Mouse (Mus musculus) left cerebral cortex, postnatal 10 days (tissue): Measurements from ENCODE around the gene Hnrnpa2b1. TPM values are rescaled to one million over a fixed set of nuclear protein-coding genes. Genes with fewer than 3 reads are reported as not detected.

ENCODE experiments used
- DNase-seq, 2 experiments: peaks; one replicate each; pipeline ENCODE4 v3.0.0; 2021 to 2022; ENCODE audit warnings: low spot score in 2 of 2, mixed read lengths in 1 of 2; ENCODE audit errors: extremely low spot score in 1 of 2
- intact Hi-C: fragments of 180-260 bp; cut with DNase I; formaldehyde crosslinking; loops from one replicate; pipeline ENCODE4 v1.15.1; 2025
- total RNA-seq, 2 experiments: library from RNA; stranded (reverse); gene quantifications; 2 replicates each; pipeline ENCODE4 v1.2.3; 2021

Gene Hnrnpa2b1
- total RNA-seq, 2 experiments from 2014 or later, result 545 to 564 TPM

DNA sequence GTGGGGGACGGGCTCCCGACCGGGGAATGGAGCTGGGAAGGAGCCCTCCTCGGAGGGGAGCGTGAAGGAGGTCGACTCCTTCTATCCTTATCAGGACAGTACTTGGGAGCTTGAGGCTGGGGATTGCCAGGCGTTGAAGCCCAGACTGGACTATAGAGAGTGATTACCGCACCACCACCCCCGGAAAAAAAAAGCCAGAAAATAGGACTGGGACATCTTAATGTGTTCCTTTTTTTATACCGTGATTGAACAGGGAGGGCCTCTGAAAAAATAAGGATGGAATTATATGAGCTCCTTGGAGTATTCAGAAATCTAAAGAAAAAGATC is 1.4 kb upstream of the Hnrnpa2b1 start:
- no peak for DNase-seq
- intact Hi-C loops, result loop anchor here (10.0 kb wide), 1 partner anchor 384 kb away; no protein-coding TSS in a partner anchor

GRCm38 (mm10) chr6:51470311-51471178 is 851 bp upstream of the Hnrnpa2b1 start, which contains the start of gene Cbx3:
Gene Cbx3 (plus strand): TSS chr6:51470360.
- peak; percentile 74 to 95 for DNase-seq

GRCm38 (mm10) chr6:51468891-51469561 is 668 bp downstream of the Hnrnpa2b1 start:
- intact Hi-C loops, result loop anchor here (5.0 kb wide), 2 partner anchors 87 to 113 kb away; no protein-coding TSS in a partner anchor
- peak; percentile 66 to 84 for DNase-seq

More at GRCm38 (mm10) chr6:51470311-51471178, 851 bp upstream of the Hnrnpa2b1 start, which contains the start of gene Cbx3:
- intact Hi-C loops, result loop anchor here (10.0 kb wide), 1 partner anchor 384 kb away; no protein-coding TSS in a partner anchor

DNA sequence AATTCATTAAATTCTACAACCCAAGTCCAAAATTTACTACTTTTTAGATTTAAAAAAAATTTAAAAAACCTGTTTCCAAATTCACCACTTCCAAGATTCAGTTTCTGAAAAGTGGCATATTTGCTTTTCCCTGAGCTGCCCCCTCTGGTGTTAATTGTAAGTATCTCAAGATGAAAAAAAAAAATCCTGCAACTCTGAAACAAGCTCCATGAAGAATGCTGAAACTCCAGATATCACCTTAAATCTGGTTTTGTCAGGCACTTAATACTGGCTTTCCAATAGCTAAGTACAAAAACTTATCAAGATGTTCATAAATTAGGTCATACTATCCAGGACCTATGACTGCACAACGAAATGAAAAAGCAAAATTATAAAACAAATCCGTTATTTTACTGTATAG is 2.0 kb downstream of the Hnrnpa2b1 start:
- no peak for DNase-seq
- intact Hi-C loops, result loop anchor here (5.0 kb wide), 2 partner anchors 85 to 115 kb away; no protein-coding TSS in a partner anchor

DNA sequence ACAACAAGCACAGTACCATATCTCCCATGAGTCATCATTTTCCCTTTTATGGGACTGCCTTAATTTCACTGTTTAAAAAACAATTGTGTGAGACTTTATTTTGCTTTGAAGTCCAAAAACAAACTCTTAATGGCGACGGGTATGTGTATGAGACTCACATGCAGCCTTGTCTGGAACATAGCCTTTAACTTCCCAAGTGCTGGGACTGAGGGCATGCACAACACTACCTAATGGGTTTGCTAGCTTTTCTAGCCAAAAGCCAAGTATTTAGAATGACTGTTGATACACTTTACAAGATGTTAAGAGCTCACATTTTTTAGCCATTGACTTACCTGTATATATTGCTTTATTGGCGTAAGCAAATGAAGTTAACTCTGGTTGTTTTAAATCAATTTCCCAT is 9.3 kb downstream of the Hnrnpa2b1 start:
- intact Hi-C loops, result no loop called here
- DNase-seq, result no peak

- intact Hi-C loops, result no loop called here
- DNase-seq, result no peak
Observed at GRCm38 (mm10) chr6:51460021-51460360, 9.7 kb downstream of the Hnrnpa2b1 start.

GRCm38 (mm10) chr6:51459313-51460020 is 10.2 kb downstream of the Hnrnpa2b1 start:
- intact Hi-C loops, result no loop called here

DNA sequence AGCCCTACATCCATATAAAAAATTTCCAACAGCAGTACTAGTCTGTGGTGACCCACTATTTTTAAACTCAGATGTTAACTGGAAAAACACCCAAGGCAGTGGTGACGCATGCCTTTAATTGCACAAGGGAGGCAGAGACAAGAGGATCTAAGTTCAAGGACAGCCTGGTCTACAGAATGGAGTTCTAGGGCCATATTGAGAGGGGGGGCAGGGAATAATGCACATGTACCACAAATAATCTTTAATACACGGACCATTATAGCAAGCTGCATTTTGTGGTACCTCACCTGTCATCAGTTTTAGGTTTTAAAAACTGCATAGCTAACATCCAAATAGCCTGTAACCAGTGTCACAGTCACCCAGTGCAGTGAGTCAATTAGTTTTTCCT is 10.8 kb downstream of the Hnrnpa2b1 start:
- intact Hi-C loops, result no loop called here

More at GRCm38 (mm10) chr6:51459313-51460020, 10.2 kb downstream of the Hnrnpa2b1 start:
- DNase-seq, result no peak

DNA sequence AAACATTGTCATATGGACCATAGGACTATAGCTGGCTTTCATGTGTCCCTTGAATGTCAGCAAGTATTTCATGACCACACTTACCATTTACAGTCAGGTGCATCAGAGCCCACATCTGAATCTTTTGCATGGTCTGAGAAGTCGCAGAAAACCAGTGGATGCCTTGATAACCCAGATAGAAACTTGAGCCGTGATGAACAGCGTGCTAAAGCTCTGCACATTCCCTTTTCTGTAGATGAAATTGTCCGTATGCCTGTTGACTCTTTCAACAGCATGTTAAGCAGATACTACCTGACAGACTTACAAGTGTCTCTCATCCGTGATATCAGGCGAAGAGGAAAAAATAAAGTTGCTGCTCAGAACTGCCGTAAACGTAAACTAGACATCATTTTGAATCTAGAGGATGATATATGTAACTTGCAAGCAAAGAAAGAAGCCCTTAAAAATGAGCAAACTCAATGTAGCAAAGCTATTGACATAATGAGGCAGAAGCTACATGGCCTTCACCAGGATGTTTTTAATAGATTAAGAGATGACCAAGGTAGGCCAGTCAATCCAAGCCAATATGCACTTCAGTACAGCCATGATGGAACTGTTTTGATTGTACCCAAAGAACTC is 11.8 kb downstream of the Hnrnpa2b1 start:
- intact Hi-C loops, result no loop called here
- DNase-seq, result no peak

More for the DNA sequence above, 10.8 kb downstream of the Hnrnpa2b1 start:
- no peak for DNase-seq

GRCm38 (mm10) chr6:51457283-51457682 is 12.4 kb downstream of the Hnrnpa2b1 start:
- no peak for DNase-seq
- intact Hi-C loops, result no loop called here

DNA sequence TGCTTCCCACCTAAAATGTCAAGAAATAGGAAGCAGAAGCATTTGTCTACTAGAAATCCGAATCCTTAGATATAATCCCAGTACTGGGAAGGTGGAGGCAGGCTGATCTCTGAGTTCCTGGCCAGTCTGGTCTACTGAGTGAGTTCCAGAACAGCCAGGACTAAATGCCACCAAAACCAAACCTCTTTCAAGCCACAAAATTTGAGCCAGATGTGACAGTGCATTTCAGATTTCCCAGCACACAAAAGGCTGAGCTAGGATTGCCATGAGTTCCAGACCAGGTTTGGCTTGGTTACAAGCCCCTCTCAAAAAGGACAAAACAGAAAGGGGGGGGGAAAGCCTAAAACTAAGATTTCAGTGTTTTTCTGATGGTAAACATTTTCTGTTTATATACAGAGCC is 13.5 kb downstream of the Hnrnpa2b1 start:
- no peak for DNase-seq
- intact Hi-C loops, result no loop called here

- no peak for DNase-seq
- intact Hi-C loops, result no loop called here
Observed at GRCm38 (mm10) chr6:51454949-51455348, 14.7 kb downstream of the Hnrnpa2b1 start.

DNA sequence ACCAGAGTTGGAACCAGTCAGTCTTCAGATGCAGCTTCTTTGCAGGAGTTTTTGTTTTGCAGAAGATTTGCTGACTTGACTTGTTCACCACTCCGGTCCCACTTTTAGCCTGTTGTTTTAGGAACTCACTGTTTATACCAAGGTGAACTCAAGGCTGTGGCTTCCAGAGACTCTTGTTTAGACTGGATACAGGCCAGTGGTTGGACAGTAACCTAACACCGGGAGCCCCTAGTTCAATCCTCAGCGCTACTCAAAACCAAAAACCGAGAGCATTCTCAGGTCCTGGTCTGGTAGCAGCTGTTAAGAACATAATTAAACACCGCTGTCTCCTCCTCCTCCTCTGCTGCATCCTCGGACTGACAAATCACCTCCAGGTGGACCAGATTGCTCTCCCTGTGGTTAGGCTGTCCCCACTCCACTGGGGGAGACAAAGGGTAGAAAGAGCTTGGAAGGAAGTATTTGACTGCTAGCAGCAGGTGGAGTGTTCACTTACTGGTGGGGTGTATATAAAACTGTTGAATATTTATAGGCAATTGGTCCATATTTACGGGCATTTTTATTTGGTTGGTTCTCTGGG is 16.7 kb downstream of the Hnrnpa2b1 start:
- intact Hi-C loops, result no loop called here

DNA sequence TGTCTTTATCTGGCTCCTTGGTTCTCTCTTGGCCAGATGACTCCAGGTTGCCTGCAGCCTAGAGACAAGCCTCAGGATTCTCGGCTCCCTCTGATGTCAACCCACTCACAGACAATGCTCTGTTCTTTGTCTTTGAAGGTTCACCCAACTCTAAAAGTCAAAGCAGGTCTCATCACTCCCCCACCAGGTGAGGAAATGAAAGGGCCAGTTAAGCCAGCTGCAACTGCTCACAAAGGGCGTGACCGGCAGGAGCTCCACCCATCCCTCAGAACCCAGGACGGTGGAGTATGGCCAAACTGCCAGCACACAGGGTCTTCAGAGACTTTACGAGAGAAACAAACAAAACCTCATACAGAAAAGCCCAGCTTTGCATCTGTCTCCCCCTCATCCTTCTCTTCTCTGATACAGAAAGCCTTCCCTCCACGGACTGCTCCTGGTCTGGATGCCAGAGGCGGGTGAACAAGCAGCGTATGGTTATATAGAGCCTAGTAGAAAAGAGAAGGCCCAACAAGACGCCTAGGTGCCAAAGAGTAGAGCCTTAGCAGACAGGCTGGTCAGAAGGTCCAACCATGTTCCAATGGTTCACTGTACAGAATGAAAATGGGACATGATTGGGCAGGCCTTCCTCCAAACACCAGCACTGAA is 27.4 kb downstream of the Hnrnpa2b1 start:
- DNase-seq, result no peak
- intact Hi-C loops, result no loop called here

More for the DNA sequence above, 16.7 kb downstream of the Hnrnpa2b1 start:
- no peak for DNase-seq

- intact Hi-C loops, result no loop called here
- no peak for DNase-seq
Observed at GRCm38 (mm10) chr6:51438826-51439330, 30.8 kb downstream of the Hnrnpa2b1 start.

DNA sequence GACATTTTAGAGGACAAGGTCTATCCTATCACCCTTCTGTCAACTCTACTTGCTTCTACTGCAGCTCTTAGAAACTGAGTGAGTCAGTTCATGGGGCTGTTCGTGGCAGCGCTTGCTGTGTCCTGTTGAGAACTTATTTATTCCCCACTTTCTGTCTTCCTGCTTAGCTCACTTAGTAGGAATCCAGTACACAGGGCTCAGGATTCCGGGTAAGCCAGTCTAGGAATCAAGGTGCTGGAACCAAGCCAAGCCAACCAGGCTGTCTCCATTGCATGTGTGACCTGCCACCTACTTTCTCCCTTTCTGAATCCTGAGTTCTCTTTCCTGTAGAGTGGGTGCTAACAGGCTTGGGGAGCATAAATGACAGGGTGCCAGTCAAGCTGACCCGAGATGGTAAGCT is 32.0 kb downstream of the Hnrnpa2b1 start:
- intact Hi-C loops, result no loop called here
- no peak for DNase-seq

DNA sequence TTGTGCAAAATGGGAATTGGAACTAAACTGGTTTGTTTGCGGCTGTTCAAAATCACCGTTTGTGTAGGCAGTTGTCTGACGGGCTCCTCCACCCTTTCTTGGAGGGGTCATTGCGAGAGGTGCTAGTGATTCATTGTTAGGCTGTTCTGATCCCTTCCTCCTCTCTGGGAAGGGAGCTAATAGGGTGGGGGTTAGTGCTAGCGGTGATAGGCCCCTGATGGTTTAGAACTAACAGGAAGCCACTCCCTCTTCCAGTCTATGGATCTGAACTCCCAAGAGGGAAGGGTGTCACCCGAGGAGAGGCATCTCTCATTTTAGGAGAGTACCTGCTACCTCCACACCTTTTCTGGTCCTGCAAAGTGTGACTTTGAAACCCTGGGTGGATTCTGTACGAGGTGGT is 35.4 kb downstream of the Hnrnpa2b1 start:
- no peak for DNase-seq
- intact Hi-C loops, result no loop called here
